Mouse (Mus musculus) cerebellum, adult 18-20 months (tissue): ENCODE measurements around the gene Minpp1.
"Not testable (repeated sequence)": the region's sequence is repeated elsewhere in the genome, so short reads cannot be mapped to it uniquely, and the experiment has no call there.

Experiments
- DNase-seq, 2 experiments: peaks; one replicate each; pipeline ENCODE4 v3.0.0; 2021

Minpp1 gene

DNA sequence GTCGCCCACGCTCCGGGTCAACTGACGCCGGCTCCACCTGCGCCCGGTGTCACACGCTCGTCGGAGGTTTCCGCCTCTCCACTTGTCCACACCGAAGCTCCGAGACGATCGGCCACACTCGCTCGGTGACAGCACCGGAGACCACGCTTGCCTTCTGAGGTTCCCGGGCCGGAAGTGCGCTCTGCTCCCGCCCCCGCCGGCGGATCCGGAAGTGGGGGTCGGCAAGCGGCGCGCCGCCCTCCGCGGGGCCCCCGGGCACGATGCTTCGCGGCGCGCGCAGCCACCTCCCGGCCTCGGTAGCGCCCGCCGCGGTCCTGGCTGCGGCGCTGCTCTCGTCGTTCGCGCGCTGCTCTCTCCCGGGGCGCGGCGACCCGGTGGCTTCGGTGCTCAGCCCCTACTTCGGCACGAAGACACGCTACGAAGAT, at the start of gene Minpp1:
Gene Minpp1, plus strand, starts transcription at position 89 of the 425 bp plus-strand sequence.
- DNase-seq: peak; percentile 82 to 89

- DNase-seq: no peak
These were observed 46.2 kb upstream of the Minpp1 start for GRCm38 (mm10) chr19:32439356-32439755.

DNA sequence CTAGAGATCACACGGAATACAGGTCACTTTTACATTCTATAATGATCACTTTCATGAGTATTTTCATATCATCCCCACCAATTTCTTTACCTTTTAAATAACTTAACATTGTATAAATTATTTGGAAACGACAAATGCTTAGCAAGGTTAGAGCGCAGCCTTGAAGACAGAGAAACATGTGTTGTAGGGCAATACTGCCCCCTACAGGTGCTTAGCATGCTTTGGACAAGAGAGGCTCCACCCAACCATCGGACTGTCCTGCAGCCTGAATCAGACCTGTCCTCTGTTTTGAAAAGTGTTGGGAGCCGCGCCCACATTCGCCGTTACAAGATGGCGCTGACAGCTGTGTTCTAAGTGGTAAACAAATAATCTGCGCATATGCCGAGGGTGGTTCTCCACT, 44.0 kb upstream of the Minpp1 start:
- peak; percentile 41 to 51 for DNase-seq

DNA sequence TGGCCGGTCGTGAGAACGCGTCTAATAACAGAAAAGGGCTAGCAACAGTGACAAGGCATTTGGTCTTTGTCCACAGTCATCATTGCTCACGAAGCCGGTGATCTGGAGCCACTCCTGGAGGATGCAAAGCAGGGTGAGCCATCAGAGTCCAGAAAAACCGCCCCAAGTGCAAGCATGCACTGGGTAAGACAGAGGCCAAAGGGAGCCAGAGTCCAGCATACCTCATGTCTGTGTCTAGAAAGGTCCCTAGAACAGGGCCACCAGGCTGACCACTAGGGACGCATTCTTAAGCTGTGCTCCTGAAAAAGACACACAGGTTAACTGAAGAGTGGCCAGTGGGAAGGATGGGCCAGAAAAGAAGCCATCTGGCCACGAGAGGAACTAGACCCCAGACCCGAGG, 36.6 kb upstream of the Minpp1 start:
- DNase-seq: no peak

GRCm38 (mm10) chr19:32452231-32452630, 33.3 kb upstream of the Minpp1 start:
- DNase-seq: no peak

GRCm38 (mm10) chr19:32456744-32457143, 28.8 kb upstream of the Minpp1 start:
- DNase-seq: no peak

DNA sequence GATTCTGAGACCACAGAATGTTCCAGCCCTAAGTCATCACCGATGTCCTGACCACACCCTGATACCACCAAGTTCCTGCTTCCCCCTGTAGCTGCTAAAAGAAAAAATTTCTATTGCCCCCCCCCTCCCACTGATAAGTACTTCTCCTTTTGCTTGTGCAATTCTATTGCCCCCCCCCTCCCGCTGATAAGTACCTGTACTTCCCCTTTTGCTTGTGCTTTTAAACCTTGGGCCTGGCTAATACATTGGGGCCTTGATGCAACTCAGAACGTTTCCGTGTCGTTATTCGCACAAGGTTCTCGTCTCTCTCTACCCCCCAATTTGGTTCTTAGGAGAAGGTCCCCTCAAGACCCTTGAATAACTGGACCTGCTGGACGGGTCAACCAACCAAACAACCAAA, 27.9 kb upstream of the Minpp1 start:
- DNase-seq: not testable (repeated sequence)

GRCm38 (mm10) chr19:32463037-32463436, 22.5 kb upstream of the Minpp1 start:
- DNase-seq: no peak

GRCm38 (mm10) chr19:32465228-32465627, 20.3 kb upstream of the Minpp1 start:
- DNase-seq: no peak

- no peak for DNase-seq
These were observed 19.1 kb upstream of the Minpp1 start, which contains the start of gene Rpl9-ps6 for GRCm38 (mm10) chr19:32466478-32466877. TSS of gene Rpl9-ps6 (minus strand) at chr19:32466578.

DNA sequence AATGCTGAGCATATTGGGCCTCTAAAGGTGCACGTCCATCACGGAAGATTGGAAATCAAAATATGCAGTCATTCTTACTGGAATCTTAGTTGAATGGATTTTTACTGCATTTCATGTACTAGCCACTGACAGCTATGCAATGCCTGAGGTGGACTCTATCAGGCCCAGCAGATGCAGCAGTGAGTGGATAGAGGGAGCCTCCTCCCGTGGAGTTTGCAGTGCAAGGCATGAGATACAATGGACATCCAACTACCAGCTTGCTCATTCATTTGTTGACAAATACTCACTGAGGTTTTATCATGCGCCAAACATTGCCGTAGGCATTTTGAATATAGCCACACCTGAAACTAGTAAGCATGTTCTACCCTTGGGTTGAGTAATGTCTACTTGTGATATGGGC, 18.2 kb upstream of the Minpp1 start:
- no peak for DNase-seq

DNA sequence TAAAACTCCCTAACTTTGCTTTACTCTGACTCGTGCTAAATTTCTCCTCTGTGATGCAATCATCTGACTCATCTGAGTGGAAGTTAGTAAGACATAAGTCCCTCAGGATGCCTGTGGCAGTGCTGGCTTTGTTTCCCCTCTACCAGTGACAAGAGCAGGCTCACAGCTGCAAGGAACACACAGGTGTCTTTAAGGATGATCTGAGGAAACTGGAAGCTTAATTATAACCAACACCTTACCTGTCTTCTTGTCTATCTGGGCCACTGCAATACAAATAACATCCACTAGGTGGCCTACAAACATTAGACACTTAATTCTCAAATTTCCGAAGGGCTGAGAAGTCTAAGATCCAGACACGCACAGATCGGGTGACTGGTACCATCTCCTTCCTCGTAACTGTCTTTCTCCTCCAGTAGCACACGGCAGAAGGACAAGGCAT, 15.5 kb upstream of the Minpp1 start:
- peak; percentile 55 to 69 for DNase-seq

DNA sequence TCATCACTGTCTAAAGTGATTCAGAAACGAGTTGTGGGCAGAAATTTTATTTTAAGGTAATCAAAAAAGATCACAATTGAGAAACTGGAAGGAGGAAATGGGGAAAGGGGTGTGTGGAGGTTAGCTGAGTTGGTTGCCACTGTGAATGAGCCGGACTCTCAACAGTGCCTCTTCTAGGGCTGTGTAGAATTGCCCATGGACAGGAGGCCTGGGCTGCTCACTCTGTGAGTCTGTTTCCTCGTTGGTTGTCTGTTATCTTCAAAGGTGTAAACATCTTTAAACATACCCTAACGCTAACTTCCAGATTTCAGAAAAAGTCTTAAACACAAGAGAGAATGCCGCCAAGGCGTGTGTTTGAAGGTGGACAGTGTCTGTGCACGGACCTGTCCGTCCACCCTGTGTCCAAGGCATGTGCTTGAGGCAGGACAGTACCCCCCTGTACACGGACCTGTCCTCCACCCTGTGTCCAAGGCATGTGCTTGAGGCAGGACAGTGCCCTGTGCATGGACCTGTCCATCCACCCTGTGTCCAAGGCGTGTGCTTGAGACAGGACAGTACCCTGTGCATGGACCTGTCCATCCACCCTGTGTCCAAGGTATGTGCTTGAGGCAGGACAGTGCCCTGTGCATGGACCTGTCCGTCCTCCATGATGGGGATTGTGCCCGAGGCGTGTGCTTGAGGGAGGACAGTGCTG, 14.9 kb upstream of the Minpp1 start:
- no peak for DNase-seq

DNA sequence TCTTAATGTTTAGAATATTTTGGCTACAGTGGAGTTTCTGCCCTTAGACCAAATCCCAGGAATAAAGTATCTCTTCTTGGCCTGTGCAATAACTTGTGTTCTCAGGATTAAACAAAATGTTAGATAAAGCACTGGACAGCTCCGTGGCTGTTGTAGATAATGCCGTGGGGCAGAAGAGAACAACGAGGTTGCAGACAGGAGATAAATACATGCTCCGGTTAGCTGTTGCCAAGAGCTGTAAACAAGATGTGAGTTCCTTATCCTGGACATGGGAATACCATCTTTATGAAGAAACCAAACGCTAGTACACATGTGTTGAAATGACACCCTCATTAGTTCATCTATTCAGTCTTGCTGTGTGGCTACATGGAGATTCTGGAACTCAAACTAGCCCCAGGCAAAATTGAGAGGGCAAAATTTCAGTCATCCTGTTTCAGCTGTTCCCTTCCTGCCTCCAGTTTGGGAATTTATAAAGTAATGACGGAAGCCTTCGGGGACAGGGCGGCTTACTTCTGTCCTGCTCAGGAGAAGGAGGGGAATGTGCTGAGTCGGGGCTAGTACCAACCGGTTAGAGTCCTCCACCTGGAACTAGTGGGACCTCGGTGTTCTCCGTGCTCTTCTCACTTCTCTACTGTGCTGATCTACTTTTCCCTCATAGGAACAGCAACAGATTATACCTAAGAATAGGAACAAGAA, 9.4 kb upstream of the Minpp1 start:
- DNase-seq: no peak

GRCm38 (mm10) chr19:32476712-32477052, 8.9 kb upstream of the Minpp1 start:
- no peak for DNase-seq

- no peak for DNase-seq
These were observed 5.3 kb upstream of the Minpp1 start for GRCm38 (mm10) chr19:32480255-32480654.

DNA sequence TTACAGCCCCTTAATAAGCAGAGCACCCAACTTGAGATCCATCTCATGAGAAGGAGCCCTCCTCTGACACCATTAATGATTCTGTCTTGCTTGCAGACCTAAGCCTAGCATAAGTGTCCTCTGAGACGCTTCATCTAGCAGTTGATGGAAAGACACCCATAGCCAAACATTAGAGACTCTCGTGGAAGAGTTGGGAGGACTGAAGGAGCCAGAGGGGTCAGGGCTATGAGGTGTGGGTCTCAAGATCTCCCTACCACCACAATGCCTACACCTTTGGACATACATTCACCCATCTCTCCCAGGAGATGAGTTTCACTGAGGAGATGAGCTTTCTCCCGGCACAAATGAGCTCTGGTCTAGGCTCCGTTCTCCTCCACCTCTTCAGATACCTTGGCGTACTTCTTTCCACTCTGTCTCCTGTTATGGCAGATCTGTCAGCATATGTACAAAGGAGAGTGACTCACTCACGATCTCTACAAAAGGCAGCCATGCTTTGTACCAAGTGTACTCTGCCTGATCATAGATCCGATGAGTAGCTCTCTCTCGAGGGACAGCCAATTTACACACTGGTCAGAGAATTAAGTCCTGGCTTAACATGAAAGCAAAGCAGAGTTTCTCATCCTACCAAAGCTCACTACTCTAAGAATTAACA, 4.7 kb upstream of the Minpp1 start:
- no peak for DNase-seq

- no peak for DNase-seq
These were observed 4.1 kb upstream of the Minpp1 start for GRCm38 (mm10) chr19:32481511-32481910.

DNA sequence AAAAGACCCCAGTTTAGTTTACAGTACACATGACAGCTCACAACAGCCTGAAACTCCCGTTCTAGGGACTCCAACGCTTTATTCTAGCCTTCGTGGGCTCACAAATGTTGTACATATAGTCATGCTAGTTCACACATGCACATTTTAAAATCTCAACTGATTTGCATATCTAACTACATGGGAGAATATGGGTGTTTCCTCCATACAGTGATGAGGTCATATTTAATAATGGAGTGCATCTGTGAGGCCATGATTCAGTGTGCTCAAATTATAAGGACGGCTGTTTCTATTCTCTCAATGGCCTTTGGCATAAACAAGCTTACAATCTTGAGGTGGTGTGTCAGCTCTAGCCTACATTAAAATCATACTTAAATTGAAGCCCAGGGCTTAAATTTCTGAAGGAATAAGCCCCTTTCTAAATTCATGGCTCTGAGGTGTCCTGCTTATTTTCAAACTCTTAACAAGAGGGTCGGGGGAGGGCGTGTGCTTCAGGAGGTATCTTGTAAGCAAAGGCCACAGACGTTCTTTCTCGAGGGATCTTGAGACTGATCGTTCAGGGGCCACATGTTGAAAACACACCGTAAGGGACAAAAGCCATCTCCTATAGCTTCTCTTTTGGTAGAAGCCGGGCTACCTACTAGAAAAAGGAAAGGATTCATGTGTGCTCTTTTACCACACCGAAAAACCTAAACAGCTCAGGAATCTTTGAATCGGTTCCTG, 468 bp upstream of the Minpp1 start:
- DNase-seq: no peak

DNA sequence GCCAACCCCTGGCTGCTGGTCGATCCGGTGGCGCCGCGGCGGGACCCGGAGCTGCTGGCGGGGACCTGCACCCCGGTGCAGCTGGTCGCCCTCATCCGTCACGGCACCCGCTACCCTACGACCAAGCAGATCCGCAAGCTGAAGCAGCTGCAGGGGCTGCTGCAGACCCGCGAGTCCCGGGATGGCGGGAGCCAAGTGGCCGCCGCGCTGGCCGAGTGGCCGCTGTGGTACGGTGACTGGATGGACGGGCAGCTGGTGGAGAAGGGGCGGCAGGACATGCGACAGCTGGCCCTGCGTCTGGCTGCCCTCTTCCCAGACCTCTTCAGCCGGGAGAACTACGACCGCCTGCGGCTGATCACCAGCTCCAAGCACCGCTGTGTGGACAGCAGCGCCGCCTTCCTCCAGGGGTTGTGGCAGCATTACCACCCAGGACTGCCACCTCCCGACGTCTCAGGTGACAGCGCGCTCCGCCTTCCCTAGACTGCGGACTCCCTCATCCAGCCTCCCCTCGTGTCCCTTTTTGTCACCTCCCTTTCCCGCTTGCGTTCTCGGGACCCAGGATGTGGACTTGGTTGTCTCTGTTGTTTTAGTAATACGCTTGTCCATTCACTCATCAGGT, 646 bp downstream of the Minpp1 start:
- peak; percentile 62 to 70 for DNase-seq

- DNase-seq: no peak
These were observed 2.2 kb downstream of the Minpp1 start for GRCm38 (mm10) chr19:32487595-32488255.
